Mouse (Mus musculus) lung, embryonic 16.5 days (tissue): ENCODE results near the gene D830030K20Rik. TPM values are rescaled to one million over a fixed set of nuclear protein-coding genes. Genes with fewer than 3 reads are reported as not detected.
"Not testable (repeated sequence)": the region's sequence is repeated elsewhere in the genome, so short reads cannot be mapped to it uniquely, and the experiment has no call there.

Experiments used
- ATAC-seq: fragments of 200-750 bp; cut with Nextera tagmentation; 2 replicates; pipeline ENCODE4 v1.8.0; 2017; ENCODE audit warnings: low read depth, mild to moderate bottlenecking, moderate library complexity
- H3K27ac ChIP-seq: fragments of 300-500 bp; sonication (generic); 2 replicates; pipeline ENCODE4 v1.5.1; 2014; ENCODE audit warnings: mild to moderate bottlenecking, control low read depth, low read length
- H3K27me3 ChIP-seq: fragments of 300-500 bp; sonication (generic); 2 replicates; pipeline ENCODE4 v1.6.1; 2014; ENCODE audit warnings: low read depth, low read length, mixed read lengths; ENCODE audit not compliant: control insufficient read depth, insufficient read depth
- H3K36me3 ChIP-seq: fragments of 300-500 bp; sonication (generic); 2 replicates; pipeline ENCODE4 v1.6.1; 2014; ENCODE audit warnings: low read length; ENCODE audit not compliant: control insufficient read depth, insufficient read depth
- H3K4me1 ChIP-seq: fragments of 300-500 bp; sonication (generic); replicated peaks from 2 replicates; pipeline ENCODE4 v1.6.1; 2014; ENCODE audit warnings: low read length, mixed read lengths; ENCODE audit not compliant: control insufficient read depth, insufficient read depth
- H3K4me2 ChIP-seq: fragments of 300-500 bp; sonication (generic); 2 replicates; pipeline ENCODE4 v1.6.1; 2014; ENCODE audit warnings: low read depth, low read length, control low read depth
- H3K4me3 ChIP-seq: fragments of 300-500 bp; sonication (generic); 2 replicates; pipeline ENCODE4 v1.5.1; 2014; ENCODE audit warnings: mild to moderate bottlenecking, low read length, control low read depth
- H3K9ac ChIP-seq: fragments of 300-500 bp; sonication (generic); 2 replicates; pipeline ENCODE4 v1.6.1; 2014; ENCODE audit warnings: low read length, control low read depth
- H3K9me3 ChIP-seq: fragments of 300-500 bp; sonication (generic); 2 replicates; pipeline ENCODE4 v1.6.1; 2016; ENCODE audit warnings: low read length; ENCODE audit not compliant: control insufficient read depth
- WGBS: fragments of 180-500 bp; shearing (Covaris S2); extraction: QIAGEN DNeasy Blood & Tissue Kit; methylation state at CpG from one replicate; pipeline ENCODE4 v1.1.7; 2014; 5-methylcytosine and 5-hydroxymethylcytosine counted together
- polyA plus RNA-seq: library from polyadenylated mRNA; unstranded; fragments of >200 nt; fragmentation: Nextera tagmentation; extraction: Ambion mirVana; gene quantifications from 2 replicates; pipeline ENCODE4 v1.2.1, GENCODE M21; 2015

Gene D830030K20Rik
- polyA plus RNA-seq, result 4.5 and 5.2 TPM in 2 replicates

- H3K4me3 ChIP-seq, result peak within 1 kb of the TSS; percentile 50
- H3K27ac ChIP-seq, H3K4me1 ChIP-seq, H3K9ac ChIP-seq, H3K36me3 ChIP-seq, ATAC-seq, H3K9me3 ChIP-seq, H3K27me3 ChIP-seq: not testable (repeated sequence)
- 0% methylated on average over 11 of the region's 62 CpGs for WGBS
- H3K4me2 ChIP-seq, result peak within 1 kb of the TSS; percentile 73
These were observed at the start of gene D830030K20Rik for GRCm38 (mm10) chr14:3208272-3209152. Gene D830030K20Rik (plus strand): TSS chr14:3208488.

GRCm38 (mm10) chr14:3187955-3188354, 20.3 kb upstream of the D830030K20Rik start, which contains the start of gene Gm5795:
Gene Gm5795 (plus strand): TSS chr14:3188255.
- H3K4me3 ChIP-seq, H3K4me2 ChIP-seq, H3K9ac ChIP-seq, H3K27me3 ChIP-seq, ATAC-seq, H3K36me3 ChIP-seq, H3K9me3 ChIP-seq, H3K27ac ChIP-seq, H3K4me1 ChIP-seq: not testable (repeated sequence)
- WGBS, result no CpG with 5 or more reads among the region's 2 CpGs

GRCm38 (mm10) chr14:3209367-3209766, 1.1 kb downstream of the D830030K20Rik start:
- H3K4me1 ChIP-seq, H3K9me3 ChIP-seq, H3K4me3 ChIP-seq, H3K27me3 ChIP-seq, H3K4me2 ChIP-seq, H3K27ac ChIP-seq, ATAC-seq, H3K36me3 ChIP-seq, H3K9ac ChIP-seq: not testable (repeated sequence)
- WGBS, result 8% methylated on average over 9 of the region's 11 CpGs

- not testable (repeated sequence) for H3K27me3 ChIP-seq
These were observed 54.2 kb downstream of the D830030K20Rik start for GRCm38 (mm10) chr14:3262531-3262930.

More at GRCm38 (mm10) chr14:3262531-3262930, 54.2 kb downstream of the D830030K20Rik start:
- not testable (repeated sequence) for ATAC-seq, H3K36me3 ChIP-seq, H3K4me2 ChIP-seq, H3K9ac ChIP-seq, H3K4me1 ChIP-seq, H3K27ac ChIP-seq, H3K4me3 ChIP-seq, H3K9me3 ChIP-seq
- 93% methylated on average over 2 of the region's 2 CpGs for WGBS

Other genes starting within 250 kb of the D830030K20Rik start
- gene Gm2888, start 178.5 kb upstream of the D830030K20Rik start, polyA plus RNA-seq, result not detected in 2 replicates
- gene Gm2897, start 159.2 kb upstream of the D830030K20Rik start, polyA plus RNA-seq, result 1.5 and 1.8 TPM in 2 replicates
- gene Gm10340, start 74.5 kb upstream of the D830030K20Rik start, polyA plus RNA-seq, result not detected in 2 replicates
- not detected in 2 replicates for gene Gm5795, start 20.2 kb upstream of the D830030K20Rik start, polyA plus RNA-seq
- not detected in 2 replicates for gene Gm2956, start 124.1 kb downstream of the D830030K20Rik start, polyA plus RNA-seq
- not detected in 2 replicates for gene Gm10413, start 186.6 kb downstream of the D830030K20Rik start, polyA plus RNA-seq
- 1.1 TPM in 2 replicates for gene Gm10409, start 204.1 kb downstream of the D830030K20Rik start, polyA plus RNA-seq
- 0.72 TPM in 1 of 2 replicates, not detected in the other for gene Gm3005, start 219.6 kb downstream of the D830030K20Rik start, polyA plus RNA-seq
- gene Gm10408, start 240.9 kb downstream of the D830030K20Rik start, polyA plus RNA-seq, result not detected in 2 replicates